Mouse (Mus musculus) forebrain, embryonic 11.5 days (tissue): ENCODE measurements around the gene Sde2. TPM values are rescaled to one million over a fixed set of nuclear protein-coding genes. Genes with fewer than 3 reads are reported as not detected.

Experiments used
- ATAC-seq: fragments of 200-750 bp; cut with Nextera tagmentation; replicated peaks from 2 replicates; pipeline ENCODE4 v1.8.0; 2017; ENCODE audit warnings: moderate TSS enrichment; ENCODE audit not compliant: low FRiP score
- DNase-seq: peaks from one replicate; pipeline ENCODE4 v3.0.0-alpha.2; 2017; ENCODE audit warnings: low spot score
- H3K27ac ChIP-seq: fragments of 300-500 bp; sonication (generic); 2 replicates; pipeline ENCODE4 v1.5.1; 2014; ENCODE audit warnings: low read depth, low read length
- H3K27me3 ChIP-seq: fragments of 300-500 bp; sonication (generic); 2 replicates; pipeline ENCODE4 v1.6.1; 2014; ENCODE audit warnings: mild to moderate bottlenecking, low read length, mixed read lengths; ENCODE audit not compliant: control insufficient read depth, insufficient read depth
- H3K36me3 ChIP-seq: fragments of 300-500 bp; sonication (generic); 2 replicates; pipeline ENCODE4 v1.6.1; 2014; ENCODE audit warnings: mild to moderate bottlenecking, low read length, moderate library complexity, mixed read lengths; ENCODE audit not compliant: control insufficient read depth, insufficient read depth
- H3K4me1 ChIP-seq: fragments of 300-500 bp; sonication (generic); replicated peaks from 2 replicates; pipeline ENCODE4 v1.6.1; 2014; ENCODE audit warnings: low read length, mixed read lengths; ENCODE audit not compliant: control insufficient read depth, insufficient read depth
- H3K4me2 ChIP-seq: fragments of 300-500 bp; sonication (generic); 2 replicates; pipeline ENCODE4 v1.6.1; 2014; ENCODE audit warnings: low read depth, mild to moderate bottlenecking, low read length, moderate library complexity, mixed read lengths; ENCODE audit not compliant: severe bottlenecking
- H3K4me3 ChIP-seq: fragments of 300-500 bp; sonication (generic); 2 replicates; pipeline ENCODE4 v1.5.1; 2014; ENCODE audit warnings: low read depth, low read length
- H3K9ac ChIP-seq: fragments of 300-500 bp; sonication (generic); 2 replicates; pipeline ENCODE4 v1.6.1; 2014; ENCODE audit warnings: low read length
- H3K9me3 ChIP-seq: fragments of 300-500 bp; sonication (generic); 2 replicates; pipeline ENCODE4 v1.6.1; 2016; ENCODE audit warnings: low read length, mixed read lengths; ENCODE audit not compliant: control insufficient read depth
- WGBS: fragments of 180-500 bp; shearing (Covaris S2); extraction: QIAGEN DNeasy Blood & Tissue Kit; methylation state at CpG from one replicate; pipeline ENCODE4 v1.1.7; 2014; 5-methylcytosine and 5-hydroxymethylcytosine counted together
- polyA plus RNA-seq: library from polyadenylated mRNA; unstranded; fragments of >200 nt; fragmentation: Nextera tagmentation; extraction: Ambion mirVana; gene quantifications from 2 replicates; pipeline ENCODE4 v1.2.1, GENCODE M21; 2014

The Sde2 gene
- polyA plus RNA-seq: 33.8 and 35.4 TPM in 2 replicates

GRCm38 (mm10) chr1:180850316-180851270 is at the start of gene Sde2:
Gene Sde2, plus strand, starts transcription at chr1:180851127.
- Histone ChIP-seq H3K4me1 (peaks cover 24% of the 10 kb centered on the region; the same call in 1 of the 2 replicates), H3K9ac (peak within 1 kb of the TSS; percentile 83), H3K27ac (peak within 1 kb of the TSS; percentile 95), H3K27me3 (no peaks in the 10 kb centered on the region), H3K36me3 (no peaks in the 10 kb centered on the region), H3K4me3 (peak within 1 kb of the TSS; percentile 85), H3K9me3 (no peaks in the 10 kb centered on the region), H3K4me2 (peak within 1 kb of the TSS; percentile 83)
- ATAC-seq (peak; percentile 99), DNase-seq (peak; percentile 100)
- WGBS: under 1% methylated on average over 77 of the region's 77 CpGs

DNA sequence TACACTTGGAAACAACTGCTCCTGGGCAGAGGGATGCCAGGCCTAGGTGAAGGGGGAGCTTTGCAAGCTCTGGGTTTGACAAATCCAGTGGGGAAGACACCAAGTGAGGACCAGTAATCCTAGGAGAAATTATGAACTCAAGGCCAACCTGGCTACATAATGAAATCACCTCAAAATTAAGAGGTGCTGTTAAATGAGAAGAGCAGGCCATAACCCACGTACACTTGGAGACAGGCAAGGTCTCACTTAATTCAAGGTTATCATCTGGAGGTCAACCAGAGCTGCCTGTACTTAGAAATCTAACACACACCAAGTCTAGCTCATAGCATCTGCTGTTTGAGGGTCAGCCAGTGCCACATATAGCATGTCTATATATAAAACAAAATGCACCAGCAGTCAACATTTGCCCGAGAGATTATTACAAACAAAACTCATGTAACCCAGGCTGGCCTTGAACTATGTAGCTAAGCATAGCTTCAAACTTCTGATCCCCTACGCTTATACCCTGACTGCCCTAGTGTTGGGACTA is 49.4 kb upstream of the Sde2 start:
- Histone ChIP-seq H3K4me1 (no peaks in the 10 kb centered on the region), H3K4me3 (no peak overlapping the region), H3K27me3 (no peaks in the 10 kb centered on the region), H3K9me3 (no peaks in the 10 kb centered on the region), H3K27ac (no peak overlapping the region), H3K36me3 (peaks cover 23% of the 10 kb centered on the region), H3K4me2 (no peak overlapping the region), H3K9ac (no peak overlapping the region)
- WGBS: 89% methylated on average over 3 of the region's 3 CpGs
- ATAC-seq: no peak
- no peak for DNase-seq

- Histone ChIP-seq H3K27ac (no peak overlapping the region), H3K36me3 (peaks cover 37% of the 10 kb centered on the region), H3K4me1 (no peaks in the 10 kb centered on the region; the same call in 1 of the 2 replicates), H3K9me3 (no peaks in the 10 kb centered on the region), H3K27me3 (no peaks in the 10 kb centered on the region), H3K9ac (no peak overlapping the region), H3K4me2 (no peak overlapping the region), H3K4me3 (no peak overlapping the region)
- no peak for ATAC-seq
- DNase-seq: no peak
- 89% methylated on average over 6 of the region's 6 CpGs for WGBS
These were observed 47.0 kb upstream of the Sde2 start for GRCm38 (mm10) chr1:180803881-180804280.

DNA sequence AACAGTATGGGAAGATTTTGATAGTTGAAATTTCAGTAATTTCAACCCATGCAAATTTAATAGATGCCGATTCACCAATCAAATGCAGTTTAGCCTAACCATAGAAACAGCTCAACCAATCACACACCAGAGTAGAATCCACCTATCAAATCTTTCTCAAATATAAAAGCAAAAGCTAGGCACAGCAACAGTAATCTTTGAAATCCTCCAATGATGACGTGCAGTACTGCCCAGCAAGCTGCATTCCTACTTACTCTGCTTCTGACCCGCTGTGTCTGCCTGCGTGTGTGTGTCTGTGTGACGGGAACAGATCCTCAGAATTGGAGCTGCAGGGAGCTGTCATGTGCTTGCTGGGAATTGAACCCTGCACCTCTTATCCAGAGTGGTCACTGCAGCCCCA is 42.1 kb upstream of the Sde2 start:
- Histone ChIP-seq H3K36me3 (peaks cover 40% of the 10 kb centered on the region), H3K27me3 (no peaks in the 10 kb centered on the region), H3K4me1 (no peaks in the 10 kb centered on the region; the same call in 1 of the 2 replicates), H3K9ac (no peak overlapping the region), H3K9me3 (no peaks in the 10 kb centered on the region), H3K4me3 (no peak overlapping the region), H3K27ac (no peak overlapping the region), H3K4me2 (no peak overlapping the region)
- 86% methylated on average over 5 of the region's 5 CpGs for WGBS
- no peak for ATAC-seq
- DNase-seq: no peak

DNA sequence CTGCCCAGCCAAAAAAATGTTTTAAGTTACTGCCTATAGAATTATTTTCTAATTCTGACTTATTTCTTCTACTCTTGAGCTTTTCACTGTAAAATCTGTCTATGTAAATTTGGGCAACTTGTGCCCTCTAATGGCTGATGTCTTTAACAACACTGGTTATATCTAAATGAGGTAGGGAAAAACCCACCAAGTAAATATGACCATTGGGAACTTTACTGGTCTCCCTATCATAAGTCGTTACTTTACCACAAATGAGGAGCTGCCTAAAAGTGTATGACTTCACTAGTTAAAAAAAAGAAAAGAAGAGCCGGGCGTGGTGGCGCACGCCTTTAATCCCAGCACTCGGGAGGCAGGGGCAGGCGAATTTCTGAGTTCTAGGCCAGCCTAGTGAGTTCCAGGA is 40.0 kb upstream of the Sde2 start:
- no peaks in the 10 kb centered on the region for H3K27me3 ChIP-seq
- peak overlapping the region; percentile 97 for H3K4me3 ChIP-seq
- no peak for ATAC-seq
- H3K9me3 ChIP-seq: no peaks in the 10 kb centered on the region
- no peak for DNase-seq
- H3K36me3 ChIP-seq: peaks cover 25% of the 10 kb centered on the region
- peak overlapping the region; percentile 40 for H3K4me2 ChIP-seq
- H3K9ac ChIP-seq: no peak overlapping the region
- peaks cover 3% of the 10 kb centered on the region; the same call in 1 of the 2 replicates for H3K4me1 ChIP-seq
- 74% methylated on average over 7 of the region's 7 CpGs for WGBS
- no peak overlapping the region for H3K27ac ChIP-seq

- Histone ChIP-seq H3K27me3 (no peaks in the 10 kb centered on the region), H3K4me3 (peak overlapping the region; percentile 97), H3K9me3 (no peaks in the 10 kb centered on the region), H3K27ac (peak overlapping the region; percentile 98; the same call in 1 of the 2 replicates), H3K4me1 (peaks cover 3% of the 10 kb centered on the region; the same call in 1 of the 2 replicates), H3K36me3 (peaks cover 18% of the 10 kb centered on the region; the same call in 1 of the 2 replicates), H3K9ac (peak overlapping the region; percentile 100), H3K4me2 (peak overlapping the region; percentile 43; the same call in 1 of the 2 replicates)
- no peak for ATAC-seq
- no peak for DNase-seq
- 6% methylated on average over 27 of the region's 27 CpGs for WGBS
These were observed 39.1 kb upstream of the Sde2 start for GRCm38 (mm10) chr1:180811596-180812462.

- Histone ChIP-seq H3K9me3 (no peaks in the 10 kb centered on the region), H3K9ac (peak overlapping the region; percentile 100), H3K4me1 (peaks cover 3% of the 10 kb centered on the region; the same call in 1 of the 2 replicates), H3K4me2 (peak overlapping the region; percentile 43; the same call in 1 of the 2 replicates), H3K27ac (peak overlapping the region; percentile 98), H3K36me3 (peaks cover 11% of the 10 kb centered on the region; the same call in 1 of the 2 replicates), H3K4me3 (peak overlapping the region; percentile 97), H3K27me3 (no peaks in the 10 kb centered on the region)
- ATAC-seq (peak; percentile 45), DNase-seq (peak; percentile 84)
- WGBS: under 1% methylated on average over 71 of the region's 71 CpGs
These were observed 38.2 kb upstream of the Sde2 start for GRCm38 (mm10) chr1:180812463-180813408.
